Mouse (Mus musculus): ENCODE data around the gene Evx2.

Gene Evx2

DNA sequence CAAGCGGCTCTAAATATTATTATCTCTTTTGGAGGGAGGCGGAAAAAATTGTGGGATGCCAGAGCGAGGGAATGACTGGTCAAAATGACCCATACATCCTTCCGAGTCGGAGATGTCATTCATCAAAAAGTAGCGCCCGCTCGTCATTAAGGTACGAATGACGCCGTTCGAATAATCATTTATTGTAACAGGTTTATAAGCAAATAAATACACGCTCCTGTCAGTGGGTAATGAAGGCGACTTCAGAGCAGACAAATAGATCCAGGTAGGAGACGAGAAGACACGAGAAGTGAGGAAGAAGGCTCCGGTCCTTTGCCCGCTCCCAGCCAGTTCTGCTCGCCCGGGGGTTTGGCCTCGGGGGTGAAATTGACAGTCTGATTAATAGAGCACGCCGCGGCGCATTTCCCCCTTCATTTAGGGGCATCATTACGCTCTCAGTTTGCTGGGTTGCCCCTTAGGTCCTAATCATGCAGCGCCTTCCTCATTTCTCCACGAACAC lies at the start of gene Evx2:
Gene Evx2 (minus strand): TSS at position 51 of the 499 bp plus-strand sequence.
- no peak for DNase-seq

DNA sequence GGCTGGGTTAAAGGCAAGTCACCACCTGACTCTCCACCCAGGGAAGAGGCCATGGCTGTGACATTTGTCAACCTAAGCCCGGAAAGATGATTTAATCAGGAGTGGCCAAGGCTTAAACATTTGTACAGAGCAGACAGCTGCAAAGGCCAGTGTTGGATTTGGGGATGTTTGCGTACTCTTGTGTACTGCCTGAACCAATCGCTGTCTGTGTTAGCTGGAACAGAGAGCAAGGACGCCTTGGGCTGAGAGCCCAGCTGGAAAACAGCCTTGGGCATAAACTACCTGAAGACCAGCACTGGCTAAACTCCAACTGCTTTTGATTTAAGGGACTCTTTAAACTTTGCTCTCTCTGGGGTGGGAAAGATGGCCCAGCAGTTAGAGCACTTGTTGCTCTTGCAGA lies 49.3 kb upstream of the Evx2 start:
- DNase-seq = no peak

DNA sequence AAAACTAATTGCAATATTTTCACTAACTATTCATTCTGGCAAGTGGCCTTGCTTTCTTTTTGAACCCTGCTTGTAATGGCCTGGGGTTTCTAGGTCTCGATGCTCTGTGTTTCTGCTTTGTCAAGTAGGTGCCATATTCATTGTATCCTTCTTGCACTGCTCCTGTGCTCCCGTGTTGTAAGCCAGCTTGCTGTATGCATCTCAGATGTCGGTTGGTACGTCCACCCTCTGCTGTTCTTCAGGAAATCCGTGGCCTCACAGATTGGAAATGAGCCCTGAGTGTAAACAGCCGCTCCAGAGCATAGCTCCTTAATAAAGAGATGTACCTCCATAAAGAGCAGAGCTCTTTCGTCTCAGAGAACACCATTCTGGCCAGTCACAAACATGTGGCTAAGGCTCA lies 48.2 kb upstream of the Evx2 start:
- no peak for DNase-seq

DNA sequence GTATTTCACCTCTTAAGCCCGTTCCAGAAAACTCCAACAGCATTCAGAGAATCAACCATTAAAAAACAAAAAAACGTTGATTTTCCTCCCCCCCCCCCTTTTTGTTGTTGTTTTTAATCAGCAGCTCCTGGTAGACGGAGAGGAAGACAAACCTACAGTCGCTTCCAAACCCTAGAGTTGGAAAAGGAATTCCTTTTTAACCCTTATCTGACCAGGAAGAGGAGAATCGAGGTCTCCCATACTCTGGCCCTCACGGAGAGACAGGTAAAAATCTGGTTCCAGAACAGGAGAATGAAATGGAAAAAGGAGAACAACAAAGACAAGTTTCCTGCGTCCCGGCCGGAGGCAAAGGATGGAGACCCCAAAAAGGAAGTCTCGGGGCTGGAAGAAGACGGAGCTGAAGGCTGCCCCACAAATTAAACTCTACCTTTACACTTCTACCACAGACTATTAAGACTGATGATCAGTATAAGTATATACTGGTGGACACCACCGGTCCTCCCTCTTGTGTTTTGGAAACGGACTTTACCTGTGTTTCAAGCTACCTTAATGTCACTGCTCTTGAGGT lies 47.1 kb upstream of the Evx2 start:
- DNase-seq = no peak

DNA sequence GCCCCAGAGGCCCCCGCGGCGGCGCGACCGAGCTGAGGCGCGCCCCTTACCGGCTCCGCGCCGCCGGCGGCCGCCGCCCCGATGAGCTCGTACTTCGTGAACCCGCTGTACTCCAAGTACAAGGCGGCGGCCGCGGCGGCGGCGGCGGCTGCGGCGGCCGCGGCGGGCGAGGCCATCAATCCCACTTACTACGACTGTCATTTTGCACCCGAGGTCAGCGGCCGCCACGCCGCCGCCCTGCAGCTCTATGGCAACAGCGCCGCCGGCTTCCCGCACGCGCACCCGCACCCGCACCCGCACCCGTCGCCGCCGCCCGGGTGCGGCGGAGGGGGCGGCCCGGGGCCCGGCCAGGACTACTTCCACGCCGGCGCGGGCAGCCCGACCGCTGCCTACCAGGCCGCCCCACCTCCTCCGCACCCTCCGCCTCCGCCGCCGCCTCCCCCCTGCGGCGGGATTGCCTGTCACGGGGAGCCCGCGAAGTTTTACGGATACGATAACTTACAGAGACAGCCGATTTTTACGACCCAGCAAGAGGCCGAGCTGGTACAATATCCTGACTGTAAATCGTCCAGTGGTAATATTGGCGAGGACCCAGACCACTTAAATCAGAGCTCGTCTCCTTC lies 46.2 kb upstream of the Evx2 start:
- no peak for DNase-seq

DNA sequence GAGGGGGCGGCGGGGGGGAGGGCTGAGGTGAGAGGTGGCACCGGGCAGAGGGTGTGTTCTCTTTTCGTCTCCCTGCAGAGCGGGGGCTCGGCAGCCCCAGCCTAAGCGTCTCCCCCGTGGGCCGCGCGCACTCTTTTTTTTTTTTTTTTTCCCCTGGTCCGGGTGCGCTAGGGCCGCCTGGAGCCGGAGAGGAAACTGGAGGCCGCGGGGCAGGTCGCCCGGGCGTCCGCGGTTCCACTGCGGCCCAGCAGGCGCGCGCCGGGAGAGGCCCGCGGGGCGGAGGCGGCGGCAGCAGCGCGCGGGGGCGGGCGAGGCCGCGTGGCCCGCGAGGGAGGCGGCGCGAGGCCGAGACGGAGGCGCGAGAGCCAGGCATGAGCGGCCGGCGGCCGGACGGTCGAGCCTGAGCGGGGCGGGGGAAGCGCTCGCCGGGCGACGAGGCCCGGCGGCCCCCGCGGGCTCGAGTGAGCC lies 45.7 kb upstream of the Evx2 start:
- DNase-seq = no peak

DNA sequence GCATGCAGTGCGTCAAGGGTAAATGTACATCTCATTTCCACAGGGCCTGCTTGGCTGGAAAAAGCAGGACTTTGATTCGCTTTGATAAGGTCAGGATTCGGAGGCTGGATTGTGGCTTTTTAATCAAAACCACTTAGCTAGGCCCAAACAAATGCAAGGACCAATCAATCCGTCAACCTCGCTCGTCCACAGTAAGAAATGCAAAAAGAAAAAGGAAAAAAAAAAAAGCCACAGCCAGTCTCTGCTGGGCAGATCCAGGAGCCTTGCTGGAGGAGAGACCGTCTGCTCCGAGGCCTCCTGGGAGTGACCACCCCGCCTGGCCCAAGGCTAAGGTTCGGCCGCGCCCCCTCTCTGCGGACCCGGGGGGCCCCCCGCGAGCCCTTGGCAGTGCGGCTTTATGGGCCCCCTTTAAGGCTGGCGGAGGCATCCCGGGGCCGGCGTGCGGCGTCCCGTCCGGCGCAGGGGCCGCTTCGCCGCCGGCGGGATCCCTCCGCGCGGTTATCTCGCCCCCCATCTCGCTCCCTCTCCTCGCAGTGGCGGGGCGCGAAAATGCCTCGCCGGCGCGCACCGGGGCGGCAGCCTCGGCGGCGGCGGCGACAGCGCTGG lies 45.1 kb upstream of the Evx2 start, which contains the start of gene Hoxd8:
Gene Hoxd8 (plus strand): TSS at position 223 of the 606 bp plus-strand sequence.
- DNase-seq = peak; percentile 44

DNA sequence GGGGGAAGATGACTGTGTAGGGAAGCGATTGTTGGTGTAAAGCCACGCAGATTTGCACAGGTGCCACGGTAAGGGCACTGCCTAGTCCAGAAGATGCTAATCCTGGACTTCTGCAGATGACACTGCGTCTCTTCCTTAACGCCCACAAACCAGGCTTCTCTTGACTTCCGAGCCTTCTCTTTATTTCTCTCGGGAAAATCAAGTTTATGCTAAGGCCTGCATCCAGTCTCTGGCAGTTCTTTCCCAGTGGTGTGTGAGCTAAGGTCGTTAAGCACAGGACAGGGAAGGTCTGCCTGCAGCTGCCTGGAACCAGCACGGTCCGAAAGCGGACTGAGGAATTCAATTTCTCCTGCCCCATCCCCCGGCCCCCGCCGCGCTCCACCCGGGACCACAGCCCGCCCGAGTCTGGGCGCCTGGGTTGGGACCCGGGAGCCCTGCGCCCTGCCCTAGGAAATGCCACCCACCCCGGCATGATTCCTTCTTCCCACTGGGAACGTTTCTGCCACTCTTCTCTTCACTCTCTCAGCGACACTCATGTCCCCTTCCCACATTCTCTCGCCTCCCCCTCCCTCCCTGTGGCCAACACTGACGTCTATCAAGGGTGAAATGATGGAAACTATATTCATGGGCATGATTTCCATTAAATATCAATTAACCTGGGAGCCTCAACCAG lies 44.5 kb upstream of the Evx2 start:
- no peak for DNase-seq

DNA sequence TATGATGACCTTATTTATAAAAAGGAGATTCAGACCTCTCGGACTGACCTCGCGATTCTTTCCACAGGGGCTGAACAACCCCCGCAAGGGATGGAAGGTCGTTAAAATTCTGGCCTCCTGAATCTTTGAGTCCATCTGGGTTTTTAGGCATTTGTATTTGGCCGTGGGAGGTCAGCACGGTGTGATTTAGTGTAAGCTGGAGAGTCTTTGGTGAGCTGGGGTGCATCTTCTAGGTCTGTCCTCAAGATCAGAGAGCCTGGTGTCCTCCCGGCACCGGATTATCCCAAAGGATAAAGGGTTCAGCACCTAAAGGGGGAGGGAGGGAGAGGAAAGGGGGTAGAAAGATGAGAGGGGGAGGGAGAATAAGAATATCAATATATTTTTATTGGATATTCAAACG lies 44.0 kb upstream of the Evx2 start:
- no peak for DNase-seq

DNA sequence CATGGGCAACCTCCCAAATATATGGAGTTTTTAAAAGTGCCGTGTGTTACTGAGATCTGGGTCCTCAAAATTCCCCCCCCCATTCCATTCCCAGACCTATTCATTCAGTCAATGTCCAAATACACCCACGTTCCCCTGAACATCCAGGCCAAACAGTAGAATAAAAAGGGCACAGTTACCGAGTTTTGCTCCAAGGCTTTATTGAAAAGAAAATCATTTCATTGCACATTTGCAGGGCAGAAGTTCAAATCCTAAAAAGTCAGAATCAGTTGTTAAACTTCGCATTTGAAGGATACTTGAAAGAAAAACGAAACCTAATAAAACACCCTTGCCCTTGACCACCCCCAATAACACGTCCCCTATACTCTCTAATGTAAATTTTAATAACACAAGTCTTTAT lies 43.5 kb upstream of the Evx2 start:
- DNase-seq = no peak

DNA sequence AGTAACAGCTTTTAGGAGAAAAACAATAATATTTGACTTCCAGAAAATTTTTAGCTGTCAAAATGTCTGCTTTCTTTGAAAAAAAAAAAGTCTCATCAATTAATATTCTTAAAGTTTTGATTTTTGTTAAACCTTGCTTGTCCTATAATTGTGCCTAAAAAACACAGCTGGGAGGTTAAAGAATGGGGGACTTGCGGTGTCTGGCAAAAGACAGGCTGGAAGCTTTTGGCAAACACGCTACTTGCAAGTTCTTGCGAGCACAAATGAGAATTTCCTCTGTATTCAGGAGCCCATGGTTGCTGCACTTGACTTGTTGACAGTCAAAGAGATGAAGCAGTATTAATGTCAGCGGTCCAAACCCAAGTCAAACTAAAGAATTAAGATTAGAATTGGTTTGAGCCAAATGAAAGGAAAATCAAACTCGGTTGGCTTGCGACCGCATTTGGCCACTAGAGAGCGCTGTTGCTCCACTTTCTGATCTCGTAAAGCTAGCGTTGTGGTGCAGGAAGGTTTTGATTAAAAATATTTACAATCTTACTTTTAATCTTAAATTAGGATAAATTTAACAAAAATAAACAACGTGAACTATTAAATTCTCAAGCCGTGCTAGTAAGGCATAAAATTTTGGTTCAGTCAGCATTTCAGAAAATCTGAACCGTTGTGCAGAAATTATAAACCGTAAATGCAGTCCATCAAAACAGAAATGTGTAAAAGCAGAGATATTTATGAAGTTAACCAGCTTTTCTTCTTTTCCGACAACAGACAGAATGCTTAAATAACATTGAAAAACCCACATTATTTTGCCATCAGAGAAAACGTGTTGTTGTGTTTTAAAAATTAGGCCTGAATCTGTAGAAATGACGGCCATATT lies 42.8 kb upstream of the Evx2 start:
- peak; percentile 66 for DNase-seq

DNA sequence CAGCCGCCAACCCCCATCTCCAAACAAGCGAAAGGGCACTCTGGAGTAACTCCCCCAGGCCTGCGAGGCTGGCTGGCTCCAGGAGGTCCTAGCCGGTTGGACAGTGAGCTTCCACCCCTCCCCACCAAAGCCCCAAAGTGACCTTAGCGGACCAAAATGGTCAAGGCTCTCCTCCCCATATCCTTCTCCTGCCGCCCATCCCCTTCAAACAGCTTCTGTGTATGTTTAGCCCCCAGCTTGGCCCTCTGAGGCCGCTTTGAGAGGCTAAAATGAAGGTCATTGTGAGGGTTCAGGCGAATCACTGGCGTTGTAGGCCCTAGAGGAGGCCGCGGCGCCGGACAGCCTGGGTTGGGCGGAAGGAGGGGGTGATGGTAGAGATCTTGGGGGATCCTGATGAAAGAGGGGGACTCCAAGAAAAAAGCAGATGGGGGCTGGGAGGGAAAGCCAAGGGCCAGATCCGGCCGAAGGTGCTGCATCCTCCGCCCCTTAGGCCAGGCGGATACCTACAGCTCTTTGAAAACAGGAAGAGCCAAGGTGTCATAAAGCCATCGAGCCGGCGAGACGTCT lies 41.3 kb upstream of the Evx2 start:
- no peak for DNase-seq

DNA sequence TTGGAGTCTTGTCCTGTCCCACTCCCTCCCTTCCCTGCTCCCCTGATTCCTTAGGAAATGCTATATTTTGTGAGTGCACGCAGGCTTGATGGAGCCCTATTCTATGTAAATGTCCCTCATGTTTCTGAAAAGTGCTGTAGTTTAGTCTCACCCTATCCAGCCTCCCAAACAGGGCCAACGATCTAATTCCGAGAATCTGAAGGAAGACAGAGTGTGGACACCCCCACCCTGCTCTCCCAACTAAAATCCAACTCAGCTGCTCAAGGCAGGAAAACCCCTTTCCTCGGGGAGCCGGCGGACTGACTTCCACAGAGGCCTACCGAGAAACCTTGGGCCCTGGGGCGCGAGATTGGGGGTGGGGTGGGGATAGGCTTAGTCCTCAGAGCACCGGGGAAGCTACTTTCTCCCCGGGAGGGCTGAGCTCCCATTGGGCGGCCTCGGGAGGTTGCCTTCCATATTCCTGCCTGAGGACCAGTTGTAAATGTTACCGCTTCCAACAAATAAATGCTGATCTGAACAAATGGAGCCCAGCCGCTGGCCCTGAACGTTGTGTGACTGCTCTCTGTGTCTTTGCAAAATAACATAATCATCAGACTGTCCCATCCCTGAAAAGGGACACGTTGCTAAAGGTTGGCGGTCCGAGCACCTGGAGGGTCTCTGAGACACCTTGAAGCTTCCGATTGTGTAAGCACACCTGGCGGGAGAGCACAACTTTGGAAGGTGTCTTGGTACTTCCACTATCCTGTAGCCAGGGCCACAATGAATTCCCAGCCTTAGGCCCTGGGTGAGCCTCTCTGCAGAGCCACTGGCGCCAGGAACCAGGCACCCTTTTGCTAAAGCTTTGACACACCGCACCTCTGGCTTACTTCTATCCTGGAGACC lies 40.5 kb upstream of the Evx2 start:
- DNase-seq = no peak

DNA sequence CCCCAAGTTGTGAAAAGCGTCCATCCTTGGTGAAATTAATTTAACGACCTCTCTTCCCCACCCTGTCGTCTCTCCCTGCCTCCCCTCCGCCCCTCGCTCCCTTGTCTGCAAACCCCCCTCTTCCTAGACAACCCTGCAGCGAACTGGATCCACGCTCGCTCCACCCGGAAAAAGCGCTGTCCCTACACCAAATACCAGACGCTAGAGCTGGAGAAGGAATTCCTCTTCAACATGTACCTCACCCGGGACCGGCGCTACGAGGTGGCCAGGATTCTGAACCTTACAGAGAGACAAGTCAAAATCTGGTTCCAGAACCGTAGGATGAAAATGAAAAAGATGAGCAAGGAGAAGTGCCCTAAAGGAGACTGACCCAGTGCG lies 39.7 kb upstream of the Evx2 start:
- no peak for DNase-seq

DNA sequence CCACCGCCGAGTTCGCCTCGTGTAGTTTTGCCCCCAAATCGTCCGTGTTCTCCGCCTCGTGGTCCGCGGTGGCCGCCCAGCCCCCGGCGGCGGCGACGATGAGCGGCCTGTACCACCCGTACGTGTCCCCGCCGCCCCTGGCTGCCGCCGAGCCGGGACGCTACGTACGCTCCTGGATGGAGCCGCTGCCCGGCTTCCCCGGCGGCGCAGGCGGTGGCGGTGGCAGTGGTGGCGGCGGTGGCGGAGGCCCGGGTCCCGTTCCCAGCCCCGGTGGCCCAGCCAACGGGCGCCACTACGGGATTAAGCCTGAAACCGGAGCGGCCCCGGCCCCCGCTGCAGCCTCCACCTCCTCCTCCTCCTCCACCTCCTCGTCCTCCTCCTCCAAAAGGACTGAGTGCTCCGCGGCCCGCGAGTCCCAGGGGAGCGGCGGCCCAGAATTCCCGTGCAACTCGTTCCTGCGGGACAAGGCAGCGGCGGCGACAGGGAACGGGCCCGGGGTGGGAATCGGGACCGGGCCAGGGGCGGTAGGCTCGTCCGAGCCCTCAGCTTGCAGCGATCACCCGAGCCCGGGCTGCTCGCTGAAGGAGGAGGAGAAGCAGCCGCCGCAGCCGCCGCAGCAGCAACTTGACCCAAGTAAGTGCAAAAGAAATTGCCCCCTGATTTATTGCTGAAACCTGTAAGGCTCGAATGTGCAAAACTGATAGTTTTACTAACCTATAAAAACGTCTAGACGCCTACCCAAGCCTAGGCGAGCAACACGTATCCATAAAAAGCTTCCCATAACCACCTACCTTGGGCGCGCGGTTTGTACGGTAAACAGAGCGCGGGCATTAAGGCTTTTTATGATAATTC lies 39.1 kb upstream of the Evx2 start:
- DNase-seq = no peak

DNA sequence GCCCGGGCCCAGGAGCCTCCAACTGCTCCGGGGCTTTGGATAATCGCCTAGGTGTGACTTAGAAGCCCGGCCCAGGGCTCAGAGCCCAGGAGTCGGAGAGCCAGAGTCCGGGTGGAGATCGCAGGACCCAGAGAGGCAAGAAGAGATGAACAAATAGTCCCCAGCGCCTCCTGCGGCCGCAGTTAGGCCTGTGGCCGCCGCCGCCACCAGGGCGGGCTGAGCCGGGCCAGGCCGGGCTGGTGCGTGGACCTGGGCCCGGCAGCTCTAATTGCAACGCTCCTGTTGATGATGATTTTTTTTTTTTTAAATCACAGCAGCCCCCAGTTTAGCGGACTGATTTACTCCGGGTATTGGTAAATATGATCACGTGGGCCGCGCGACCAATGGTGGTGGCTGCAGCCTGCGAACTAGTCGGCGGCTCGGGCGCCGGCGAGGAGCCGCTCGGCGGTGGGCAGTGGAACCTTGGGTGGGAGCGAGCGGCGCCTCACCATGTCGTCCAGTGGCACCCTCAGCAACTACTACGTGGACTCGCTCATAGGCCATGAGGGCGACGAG lies 38.3 kb upstream of the Evx2 start, which contains the start of gene Hoxd9:
Gene Hoxd9 (plus strand): TSS at position 161 of the 555 bp plus-strand sequence.
- no peak for DNase-seq

DNA sequence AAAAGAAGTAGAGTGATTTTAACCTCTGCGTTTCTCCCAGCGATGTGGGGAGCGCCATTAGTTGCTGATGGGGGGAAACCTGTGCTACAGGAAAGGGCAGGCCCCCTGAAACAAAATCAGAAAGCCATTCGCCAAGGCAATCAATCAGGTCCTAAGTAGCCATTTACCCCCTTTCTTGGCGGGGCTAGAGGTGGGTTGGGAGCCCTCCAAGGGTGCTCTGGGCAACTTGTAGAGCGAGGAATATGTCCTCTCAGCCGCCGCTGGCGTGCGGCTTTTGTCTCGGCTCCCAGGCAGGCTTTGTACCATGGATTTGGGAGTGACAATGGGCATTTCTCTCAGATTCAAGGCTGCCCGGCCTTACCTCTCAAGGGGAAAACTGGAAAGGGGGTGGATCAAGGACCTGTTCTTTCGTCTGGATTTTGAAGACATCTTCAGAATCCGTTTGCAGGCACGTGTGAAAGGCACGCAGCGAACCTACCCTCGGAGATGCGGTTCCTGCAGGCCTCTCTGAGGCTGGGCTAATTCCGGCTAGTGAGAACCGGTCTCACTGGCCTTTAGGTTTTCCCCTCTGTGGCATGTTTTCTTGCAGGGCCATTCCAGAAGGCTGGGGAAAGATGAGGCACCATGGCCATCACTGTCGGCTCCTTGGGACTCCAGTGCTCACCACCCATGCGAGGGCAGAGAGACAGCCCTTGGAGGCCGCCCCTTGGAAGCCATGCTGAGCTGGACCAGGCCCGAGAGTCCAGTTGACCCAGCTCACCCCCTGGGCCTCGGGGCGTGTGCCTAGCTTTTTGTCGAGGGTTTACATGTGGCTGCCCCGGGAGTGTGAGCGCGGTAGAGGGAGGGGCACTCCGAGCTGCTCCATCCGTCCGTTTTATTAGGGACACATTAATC lies 37.3 kb upstream of the Evx2 start:
- no peak for DNase-seq

DNA sequence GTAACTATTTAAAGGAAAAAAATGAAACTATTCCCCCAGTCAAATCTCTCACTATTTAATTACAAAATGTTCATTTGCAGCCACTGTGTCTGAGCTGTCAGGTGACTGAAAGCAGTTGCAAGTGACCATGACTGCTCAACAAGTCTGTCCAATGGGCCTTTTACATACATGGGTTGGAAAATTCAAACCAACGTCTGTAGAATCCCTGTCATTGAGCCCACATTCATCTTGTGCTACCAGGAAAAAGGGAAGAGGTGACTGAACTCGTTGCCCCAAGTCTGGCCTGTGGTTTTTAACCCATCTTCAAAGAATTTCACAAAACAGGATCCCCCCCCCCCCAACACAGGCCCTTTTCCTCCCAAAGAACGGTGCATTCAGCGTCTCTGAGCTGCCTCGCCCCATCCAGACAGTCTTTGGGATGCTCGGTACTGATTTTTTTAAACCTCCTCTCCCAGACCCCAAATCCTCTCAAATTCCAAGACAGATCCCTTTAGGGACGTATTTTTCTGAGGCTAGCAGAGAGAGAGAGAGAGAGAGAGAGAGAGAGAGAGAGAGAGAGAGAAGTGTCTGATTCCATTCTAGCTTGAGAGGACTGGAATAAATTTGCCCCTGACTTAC lies 36.6 kb upstream of the Evx2 start:
- no peak for DNase-seq
